Mouse (Mus musculus) liver, embryonic 14.5 days (tissue): ENCODE measurements at regions not wholly inside any gene's neighbourhood (a gene's known extent, or its start where the extent isn't known, plus 50 kb on each side); places are given as distances from the start of the nearest gene placed in this dataset.

ENCODE experiments used
- CTCF ChIP-seq: IDR thresholded peaks from 2 replicates; pipeline ENCODE4 v1.5.1; 2016; ENCODE audit warnings: antibody characterized with exemption, low read depth, control low read depth
- EP300 ChIP-seq: IDR thresholded peaks from 2 replicates; pipeline ENCODE4 v1.6.1; 2016; ENCODE audit warnings: antibody characterized with exemption, low read depth

- TF ChIP-seq EP300: no peak
- TF ChIP-seq CTCF: no peak
Measured at GRCm38 (mm10) chr16:65155536-65155935, 49.9 kb upstream of the Htr1f start.
